Mouse (Mus musculus): ENCODE measurements around the gene Gen1. TPM values are rescaled to one million over a fixed set of nuclear protein-coding genes. Genes with fewer than 3 reads are reported as not detected.

Gene Gen1
- polyA plus RNA-seq, 1 experiment from 2014 or later: 8.0 TPM

GRCm38 (mm10) chr12:11202476-11202875 is 63.1 kb downstream of the Gen1 start:
- no peak for ATAC-seq (ENCODE audit: low read depth)
- WGBS (ENCODE audit: insufficient replicate concordance): 72% methylated on average over 8 of the region's 8 CpGs
- Histone ChIP-seq H3K4me1 (ENCODE audit: control insufficient read depth, low read depth, low read length) (no peaks in the 10 kb centered on the region), H3K9ac (ENCODE audit: low read depth, low read length) (no peak overlapping the region), H3K36me3 (ENCODE audit: control insufficient read depth, insufficient read depth) (no peaks in the 10 kb centered on the region), H3K27me3 (ENCODE audit: control insufficient read depth, insufficient read depth, low read depth, low read length) (no peaks in the 10 kb centered on the region), H3K27ac (ENCODE audit: low read length) (no peak overlapping the region), H3K4me3 (ENCODE audit: low read depth, low read length) (no peak overlapping the region), H3K4me2 (ENCODE audit: low read depth, low read length) (no peak overlapping the region), H3K9me3 (replicated peaks; ENCODE audit: control insufficient read depth, low read length) (no peaks in the 10 kb centered on the region)

- Histone ChIP-seq H3K36me3 (ENCODE audit: control insufficient read depth, insufficient read depth) (no peaks in the 10 kb centered on the region), H3K27ac (ENCODE audit: low read length) (no peak overlapping the region), H3K4me2 (ENCODE audit: low read depth, low read length) (no peak overlapping the region), H3K9ac (ENCODE audit: low read depth, low read length) (no peak overlapping the region), H3K27me3 (ENCODE audit: control insufficient read depth, insufficient read depth, low read depth, low read length) (no peaks in the 10 kb centered on the region), H3K4me1 (ENCODE audit: control insufficient read depth, low read depth, low read length) (no peaks in the 10 kb centered on the region), H3K4me3 (ENCODE audit: low read depth, low read length) (no peak overlapping the region), H3K9me3 (replicated peaks; ENCODE audit: control insufficient read depth, low read length) (no peaks in the 10 kb centered on the region)
- 68% methylated on average over 12 of the region's 12 CpGs for WGBS (ENCODE audit: insufficient replicate concordance)
- no peak for ATAC-seq (ENCODE audit: low read depth)
Observed at GRCm38 (mm10) chr12:11200711-11201110, 64.9 kb downstream of the Gen1 start.

GRCm38 (mm10) chr12:11198551-11198950 is 67.0 kb downstream of the Gen1 start:
- 65% methylated on average over 2 of the region's 2 CpGs for WGBS (ENCODE audit: insufficient replicate concordance)
- no peaks in the 10 kb centered on the region for H3K27me3 ChIP-seq (ENCODE audit: control insufficient read depth, insufficient read depth, low read depth, low read length)
- no peak overlapping the region for H3K4me2 ChIP-seq (ENCODE audit: low read depth, low read length)

GRCm38 (mm10) chr12:11198026-11198425 is 67.6 kb downstream of the Gen1 start:
- 27% methylated on average over 4 of the region's 4 CpGs for WGBS (ENCODE audit: insufficient replicate concordance)
- no peaks in the 10 kb centered on the region for H3K36me3 ChIP-seq (ENCODE audit: control insufficient read depth, insufficient read depth)
- ATAC-seq (ENCODE audit: low read depth): no peak
- no peak overlapping the region for H3K4me2 ChIP-seq (ENCODE audit: low read depth, low read length)
- H3K27me3 ChIP-seq (ENCODE audit: control insufficient read depth, insufficient read depth, low read depth, low read length): no peaks in the 10 kb centered on the region
- no peak overlapping the region for H3K4me3 ChIP-seq (ENCODE audit: low read depth, low read length)
- no peak overlapping the region for H3K9ac ChIP-seq (ENCODE audit: low read depth, low read length)
- H3K4me1 ChIP-seq (ENCODE audit: control insufficient read depth, low read depth, low read length): no peaks in the 10 kb centered on the region
- no peak overlapping the region for H3K27ac ChIP-seq (ENCODE audit: low read length)
- H3K9me3 ChIP-seq (replicated peaks; ENCODE audit: control insufficient read depth, low read length): no peaks in the 10 kb centered on the region

More at GRCm38 (mm10) chr12:11198551-11198950, 67.0 kb downstream of the Gen1 start:
- no peak overlapping the region for H3K9ac ChIP-seq (ENCODE audit: low read depth, low read length)
- H3K4me1 ChIP-seq (ENCODE audit: control insufficient read depth, low read depth, low read length): no peaks in the 10 kb centered on the region
- H3K4me3 ChIP-seq (ENCODE audit: low read depth, low read length): no peak overlapping the region
- H3K27ac ChIP-seq (ENCODE audit: low read length): no peak overlapping the region
- H3K9me3 ChIP-seq (replicated peaks; ENCODE audit: control insufficient read depth, low read length): no peaks in the 10 kb centered on the region
- H3K36me3 ChIP-seq (ENCODE audit: control insufficient read depth, insufficient read depth): no peaks in the 10 kb centered on the region
- no peak for ATAC-seq (ENCODE audit: low read depth)

GRCm38 (mm10) chr12:11196830-11197229 is 68.8 kb downstream of the Gen1 start:
- Histone ChIP-seq H3K9me3 (replicated peaks; ENCODE audit: control insufficient read depth, low read length) (no peaks in the 10 kb centered on the region), H3K36me3 (ENCODE audit: control insufficient read depth, insufficient read depth) (no peaks in the 10 kb centered on the region), H3K4me1 (ENCODE audit: control insufficient read depth, low read depth, low read length) (no peaks in the 10 kb centered on the region), H3K27me3 (ENCODE audit: control insufficient read depth, insufficient read depth, low read depth, low read length) (no peaks in the 10 kb centered on the region), H3K27ac (ENCODE audit: low read length) (no peak overlapping the region), H3K4me3 (ENCODE audit: low read depth, low read length) (no peak overlapping the region), H3K4me2 (ENCODE audit: low read depth, low read length) (no peak overlapping the region), H3K9ac (ENCODE audit: low read depth, low read length) (no peak overlapping the region)
- 31% methylated on average over 5 of the region's 5 CpGs for WGBS (ENCODE audit: insufficient replicate concordance)
- ATAC-seq (ENCODE audit: low read depth): no peak

GRCm38 (mm10) chr12:11196142-11196597 is 69.4 kb downstream of the Gen1 start:
- no peak overlapping the region for H3K27ac ChIP-seq (ENCODE audit: low read length)
- H3K4me1 ChIP-seq (ENCODE audit: control insufficient read depth, low read depth, low read length): no peaks in the 10 kb centered on the region
- H3K4me3 ChIP-seq (ENCODE audit: low read depth, low read length): no peak overlapping the region
- WGBS (ENCODE audit: insufficient replicate concordance): 6% methylated on average over 18 of the region's 19 CpGs
- peak; percentile 35; the same call in 1 of the 2 replicates for ATAC-seq (ENCODE audit: low read depth)
- no peak overlapping the region for H3K9ac ChIP-seq (ENCODE audit: low read depth, low read length)
- H3K4me2 ChIP-seq (ENCODE audit: low read depth, low read length): no peak overlapping the region
- H3K27me3 ChIP-seq (ENCODE audit: control insufficient read depth, insufficient read depth, low read depth, low read length): no peaks in the 10 kb centered on the region
- H3K9me3 ChIP-seq (replicated peaks; ENCODE audit: control insufficient read depth, low read length): no peaks in the 10 kb centered on the region
- no peaks in the 10 kb centered on the region for H3K36me3 ChIP-seq (ENCODE audit: control insufficient read depth, insufficient read depth)

GRCm38 (mm10) chr12:11195031-11195430 is 70.6 kb downstream of the Gen1 start:
- H3K27ac ChIP-seq (ENCODE audit: low read length): no peak overlapping the region
- no peak overlapping the region for H3K9ac ChIP-seq (ENCODE audit: low read depth, low read length)
- H3K4me2 ChIP-seq (ENCODE audit: low read depth, low read length): no peak overlapping the region
- H3K27me3 ChIP-seq (ENCODE audit: control insufficient read depth, insufficient read depth, low read depth, low read length): no peaks in the 10 kb centered on the region
- no peaks in the 10 kb centered on the region for H3K4me1 ChIP-seq (ENCODE audit: control insufficient read depth, low read depth, low read length)
- no peak overlapping the region for H3K4me3 ChIP-seq (ENCODE audit: low read depth, low read length)
- H3K36me3 ChIP-seq (ENCODE audit: control insufficient read depth, insufficient read depth): no peaks in the 10 kb centered on the region
- no peak for ATAC-seq (ENCODE audit: low read depth)
- WGBS (ENCODE audit: insufficient replicate concordance): 64% methylated on average over 1 of the region's 1 CpGs
- H3K9me3 ChIP-seq (replicated peaks; ENCODE audit: control insufficient read depth, low read length): no peaks in the 10 kb centered on the region

Small RNA genes lying within 50 kb of the gene (microRNA-seq; reads per million reads assigned to microRNA genes)
- gene Mir7675: not detected

Other genes with a start within 250 kb of the Gen1 start
- 0.09 and 0.15 TPM in 2 replicates for gene Kcns3, start 114.7 kb downstream of the Gen1 start, polyA plus RNA-seq (2015; fragmentation: Nextera tagmentation; extraction: Ambion mirVana)
- not detected in 2 replicates for gene Msgn1, start 56.8 kb downstream of the Gen1 start, polyA plus RNA-seq (2015; fragmentation: Nextera tagmentation; extraction: Ambion mirVana)
- 61.6 and 62.1 TPM in 2 replicates for gene Smc6, start 85 bp upstream of the Gen1 start, polyA plus RNA-seq (2015; fragmentation: Nextera tagmentation; extraction: Ambion mirVana)
- not detected in 2 replicates for gene Vsnl1, start 170.8 kb upstream of the Gen1 start, polyA plus RNA-seq (2015; fragmentation: Nextera tagmentation; extraction: Ambion mirVana)
- gene Rad51ap2, start 190.3 kb upstream of the Gen1 start, polyA plus RNA-seq (2015; fragmentation: Nextera tagmentation; extraction: Ambion mirVana): 0.04 TPM in 1 of 2 replicates, not detected in the other

All from liver, embryonic 16.5 days (tissue).